ENCODE assay signal across 8 mouse cellular contexts in genomic region chr8:119837553-119838071, GRCm38 (mm10). TPM values are rescaled to one million over a fixed set of nuclear protein-coding genes. Genes with fewer than 3 reads are reported as not detected.
DNase-seq lines count a peak whose midpoint lies in the region; ATAC-seq and TF ChIP-seq lines count a peak whose summit lies in the region.

No protein-coding gene starts in this region.

- peak overlapping the region; percentile 86 for H3K4me2 ChIP-seq in hindbrain, embryonic 11.5 days (replicated peaks; ENCODE audit: low read depth, low read length)
- H3K4me2 ChIP-seq in liver, embryonic 16.5 days (ENCODE audit: low read depth, low read length): peak overlapping the region; percentile 96

- TF ChIP-seq POLR2A in lung, adult 2 months (IDR thresholded peaks at IDR 0.05; ENCODE audit: borderline replicate concordance, extremely low read depth, low read depth, low read length): no peak

- 29% methylated on average over 10 of the region's 10 CpGs for WGBS in lung, adult 2 months
- whole genome bisulfite sequencing in hindbrain, embryonic 11.5 days: 43% methylated on average over 10 of the region's 10 CpGs
- WGBS in liver, embryonic 16.5 days (ENCODE audit: insufficient replicate concordance): 8% methylated on average over 10 of the region's 10 CpGs

- H3K4me1 ChIP-seq in lung, adult 2 months (ENCODE audit: control insufficient read depth, insufficient read depth, low read length): peaks cover 6% of the 10 kb centered on the region
- peaks cover 18% of the 10 kb centered on the region for H3K4me1 ChIP-seq in hindbrain, embryonic 11.5 days (replicated peaks; ENCODE audit: control insufficient read depth, insufficient read depth, low read length)
- H3K4me1 ChIP-seq in liver, embryonic 16.5 days (ENCODE audit: control insufficient read depth, low read depth, low read length): peaks cover 28% of the 10 kb centered on the region

- no peak for DNase-seq in lung, adult 2 months
- DNase-seq in lung, postnatal 36 days: no peak
- DNase-seq in embryo, embryonic 11 days: peak; percentile 34
- DNase-seq in hindbrain, embryonic 11.5 days (ENCODE audit: low spot score): peak; percentile 35
- peak; percentile 29 to 32 for DNase-seq in thymus, postnatal 10 days (ENCODE audit: low spot score in 2 of 2)
- no peak for DNase-seq in spleen, adult 18-20 months
- no peak for DNase-seq in right cerebral cortex, postnatal 14 days

- no peak for TF ChIP-seq CTCF in lung, adult 2 months (IDR thresholded peaks at IDR 0.05; ENCODE audit: insufficient read depth, low read length)

- H3K4me3 ChIP-seq in lung, adult 2 months (replicated peaks; ENCODE audit: extremely low read depth, low read depth, low read length): peak overlapping the region; percentile 26
- peak overlapping the region; percentile 67 for H3K4me3 ChIP-seq in hindbrain, embryonic 11.5 days (ENCODE audit: low read depth, low read length)
- peak overlapping the region; percentile 71 for H3K4me3 ChIP-seq in liver, embryonic 16.5 days (ENCODE audit: low read depth, low read length)

- H3K9me3 ChIP-seq in hindbrain, embryonic 11.5 days (ENCODE audit: control insufficient read depth, low read length): no peaks in the 10 kb centered on the region
- H3K9me3 ChIP-seq in liver, embryonic 16.5 days (replicated peaks; ENCODE audit: control insufficient read depth, low read length): no peaks in the 10 kb centered on the region

- H3K9ac ChIP-seq in hindbrain, embryonic 11.5 days (ENCODE audit: low read depth, low read length): peak overlapping the region; percentile 3; the same call in 1 of the 2 replicates
- H3K9ac ChIP-seq in liver, embryonic 16.5 days (ENCODE audit: low read depth, low read length): no peak overlapping the region

- ATAC-seq in hindbrain, embryonic 11.5 days (ENCODE audit: low FRiP score): no peak
- ATAC-seq in liver, embryonic 16.5 days (ENCODE audit: low read depth): no peak

- H3K27me3 ChIP-seq in hindbrain, embryonic 11.5 days (ENCODE audit: control insufficient read depth, insufficient read depth, low read length): no peaks in the 10 kb centered on the region
- peaks cover 16% of the 10 kb centered on the region for H3K27me3 ChIP-seq in liver, embryonic 16.5 days (ENCODE audit: control insufficient read depth, insufficient read depth, low read depth, low read length)

- H3K36me3 ChIP-seq in hindbrain, embryonic 11.5 days (ENCODE audit: control insufficient read depth, insufficient read depth, low read length): no peaks in the 10 kb centered on the region
- H3K36me3 ChIP-seq in liver, embryonic 16.5 days (ENCODE audit: control insufficient read depth, insufficient read depth): no peaks in the 10 kb centered on the region

- peak overlapping the region; percentile 43 for H3K27ac ChIP-seq in hindbrain, embryonic 11.5 days (ENCODE audit: low read depth, low read length)
- H3K27ac ChIP-seq in liver, embryonic 16.5 days (ENCODE audit: low read length): no peak overlapping the region

RNA-seq across cellular contexts. Expression of gene Cotl1, which starts 2.7 kb away (rescaled TPM):
- 155 and 180 TPM in 2 replicates for polyA plus RNA-seq in lung, adult 2 months (2012; rRNA removed)
- polyA plus RNA-seq in hindbrain, embryonic 11.5 days (2014; fragmentation: Nextera tagmentation; extraction: Ambion mirVana): 458 and 496 TPM in 2 replicates
- 29.9 and 38.1 TPM in 2 replicates for polyA plus RNA-seq in liver, embryonic 16.5 days (2015; fragmentation: Nextera tagmentation; extraction: Ambion mirVana)

RNA-seq across cellular contexts. Expression of gene Klhl36, which starts 24.5 kb away (rescaled TPM):
- polyA plus RNA-seq in lung, adult 2 months (2012; rRNA removed): 28.9 and 47.8 TPM in 2 replicates
- polyA plus RNA-seq in hindbrain, embryonic 11.5 days (2014; fragmentation: Nextera tagmentation; extraction: Ambion mirVana): 9.2 and 9.3 TPM in 2 replicates
- polyA plus RNA-seq in liver, embryonic 16.5 days (2015; fragmentation: Nextera tagmentation; extraction: Ambion mirVana): 4.3 and 4.4 TPM in 2 replicates

RNA-seq across cellular contexts. Expression of gene Tldc1, which starts 59.4 kb away (rescaled TPM):
- polyA plus RNA-seq in lung, adult 2 months (2012; rRNA removed): 10.2 and 10.8 TPM in 2 replicates
- polyA plus RNA-seq in hindbrain, embryonic 11.5 days (2014; fragmentation: Nextera tagmentation; extraction: Ambion mirVana): 7.8 and 8.5 TPM in 2 replicates
- 4.1 and 4.7 TPM in 2 replicates for polyA plus RNA-seq in liver, embryonic 16.5 days (2015; fragmentation: Nextera tagmentation; extraction: Ambion mirVana)

Comparison
In these comparisons a context has a peak if more than half of its experiments do, and no peak if none do; other contexts are left out.
1. DNase-seq: peak in embryo, embryonic 11 days (single experiment), hindbrain, embryonic 11.5 days (single experiment) and thymus, postnatal 10 days (2 of 2); none in lung, adult 2 months (single experiment), lung, postnatal 36 days (single experiment), spleen, adult 18-20 months (0 of 2) and right cerebral cortex, postnatal 14 days (single experiment).
2. Peak in every context shown above with its lines, with median percentiles within 50 percentile points of each other: H3K4me3 ChIP-seq.